Mouse (Mus musculus): ENCODE data around the gene Olfr128. TPM values are rescaled to one million over a fixed set of nuclear protein-coding genes. Genes with fewer than 3 reads are reported as not detected.
"Not testable (repeated sequence)": the region's sequence is repeated elsewhere in the genome, so short reads cannot be mapped to it uniquely, and the experiment has no call there.

The Olfr128 gene
- not detected in 2 replicates for polyA plus RNA-seq (2015; fragmentation: Nextera tagmentation; extraction: Ambion mirVana)

- H3K27me3 ChIP-seq (replicated peaks), result no peaks in the 10 kb centered on the region
- H3K4me1 ChIP-seq, result no peaks in the 10 kb centered on the region
- no peak for ATAC-seq (replicated peaks)
- H3K9me3 ChIP-seq, result no peaks in the 10 kb centered on the region
- H3K4me2 ChIP-seq, result no peak within 1 kb of the TSS
- H3K36me3 ChIP-seq (replicated peaks), result no peaks in the 10 kb centered on the region
- H3K4me3 ChIP-seq, result no peak within 1 kb of the TSS
- H3K9ac ChIP-seq, result no peak within 1 kb of the TSS
- H3K27ac ChIP-seq, result no peak within 1 kb of the TSS
Observed at GRCm38 (mm10) chr17:37920248-37920647, at the start of gene Olfr128. TSS of gene Olfr128 (plus strand) at chr17:37920548.

DNA sequence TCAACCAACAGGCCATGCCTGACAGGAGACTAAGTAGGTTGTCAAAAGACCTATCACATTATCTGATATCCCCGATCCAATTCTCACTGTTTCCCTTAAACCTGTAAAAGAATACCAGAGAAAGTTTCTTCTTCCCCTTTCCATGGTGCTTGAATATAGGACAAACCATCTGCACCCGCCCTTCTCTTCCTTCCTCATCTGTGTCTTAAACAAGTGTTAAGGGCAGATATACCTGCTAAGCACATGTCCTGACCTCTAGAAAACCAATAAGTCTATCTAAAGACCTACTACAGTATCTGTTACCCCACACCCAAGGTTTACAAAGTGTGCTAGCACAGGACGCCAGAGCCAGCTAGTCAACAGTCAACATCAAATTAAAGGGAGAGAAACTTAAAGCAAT is 46.5 kb upstream of the Olfr128 start:
- no peaks in the 10 kb centered on the region for H3K27me3 ChIP-seq (replicated peaks)
- no peak overlapping the region for H3K27ac ChIP-seq
- no peak overlapping the region for H3K4me3 ChIP-seq
- ATAC-seq (replicated peaks), result no peak
- H3K9ac ChIP-seq, result no peak overlapping the region
- no peaks in the 10 kb centered on the region for H3K9me3 ChIP-seq
- 88% methylated on average over 3 of the region's 3 CpGs for WGBS
- no peaks in the 10 kb centered on the region for H3K4me1 ChIP-seq
- H3K36me3 ChIP-seq (replicated peaks), result no peaks in the 10 kb centered on the region
- no peak overlapping the region for H3K4me2 ChIP-seq

GRCm38 (mm10) chr17:37900137-37900536 is 20.2 kb upstream of the Olfr128 start, which contains the start of gene Olfr127:
TSS of gene Olfr127 (plus strand) at chr17:37900437.
- H3K4me2 ChIP-seq, result no peak within 1 kb of the TSS

GRCm38 (mm10) chr17:37906821-37907220 is 13.5 kb upstream of the Olfr128 start:
- 76% methylated on average over 8 of the region's 8 CpGs for WGBS
- not testable (repeated sequence) for ATAC-seq (replicated peaks)

More at GRCm38 (mm10) chr17:37900137-37900536, 20.2 kb upstream of the Olfr128 start, which contains the start of gene Olfr127:
- no peak within 1 kb of the TSS for H3K4me3 ChIP-seq
- H3K9ac ChIP-seq, result no peak within 1 kb of the TSS
- no peaks in the 10 kb centered on the region for H3K27me3 ChIP-seq (replicated peaks)
- H3K9me3 ChIP-seq, result no peaks in the 10 kb centered on the region
- no peak for ATAC-seq (replicated peaks)
- WGBS, result 74% methylated on average over 1 of the region's 1 CpGs
- no peak within 1 kb of the TSS for H3K27ac ChIP-seq
- no peaks in the 10 kb centered on the region for H3K4me1 ChIP-seq
- no peaks in the 10 kb centered on the region for H3K36me3 ChIP-seq (replicated peaks)

GRCm38 (mm10) chr17:37952979-37953378 is 32.6 kb downstream of the Olfr128 start, which contains the start of gene Olfr761:
TSS of gene Olfr761 (minus strand) at chr17:37953079.
- Histone ChIP-seq H3K27me3 (replicated peaks) (no peaks in the 10 kb centered on the region), H3K9ac (no peak within 1 kb of the TSS), H3K36me3 (replicated peaks) (no peaks in the 10 kb centered on the region), H3K4me2 (no peak within 1 kb of the TSS), H3K4me3 (no peak within 1 kb of the TSS), H3K4me1 (no peaks in the 10 kb centered on the region), H3K27ac (no peak within 1 kb of the TSS), H3K9me3 (no peaks in the 10 kb centered on the region)
- no peak for ATAC-seq (replicated peaks)
- WGBS, result 75% methylated on average over 2 of the region's 2 CpGs

More at GRCm38 (mm10) chr17:37906821-37907220, 13.5 kb upstream of the Olfr128 start:
- not testable (repeated sequence) for H3K9me3 ChIP-seq; H3K27me3 ChIP-seq (replicated peaks); H3K9ac ChIP-seq; H3K4me3 ChIP-seq; H3K36me3 ChIP-seq (replicated peaks); H3K4me1 ChIP-seq; H3K4me2 ChIP-seq; H3K27ac ChIP-seq

GRCm38 (mm10) chr17:37973591-37973990 is 53.2 kb downstream of the Olfr128 start:
- 83% methylated on average over 3 of the region's 3 CpGs for WGBS

More at GRCm38 (mm10) chr17:37973591-37973990, 53.2 kb downstream of the Olfr128 start:
- no peaks in the 10 kb centered on the region for H3K36me3 ChIP-seq (replicated peaks)
- no peaks in the 10 kb centered on the region for H3K9me3 ChIP-seq
- no peaks in the 10 kb centered on the region for H3K4me1 ChIP-seq
- no peak overlapping the region for H3K4me2 ChIP-seq
- ATAC-seq (replicated peaks), result no peak
- no peak overlapping the region for H3K9ac ChIP-seq
- H3K27ac ChIP-seq, result no peak overlapping the region
- H3K27me3 ChIP-seq (replicated peaks), result no peaks in the 10 kb centered on the region
- H3K4me3 ChIP-seq, result no peak overlapping the region

Other genes with a start within 250 kb of the Olfr128 start
- not detected in 2 replicates for gene Olfr119, start 224.0 kb upstream of the Olfr128 start, polyA plus RNA-seq (2015; fragmentation: Nextera tagmentation; extraction: Ambion mirVana)
- not detected in 2 replicates for gene Olfr120, start 198.7 kb upstream of the Olfr128 start, polyA plus RNA-seq (2015; fragmentation: Nextera tagmentation; extraction: Ambion mirVana)
- not detected in 2 replicates for gene Olfr121, start 171.7 kb upstream of the Olfr128 start, polyA plus RNA-seq (2015; fragmentation: Nextera tagmentation; extraction: Ambion mirVana)
- not detected in 2 replicates for gene Olfr122, start 151.9 kb upstream of the Olfr128 start, polyA plus RNA-seq (2015; fragmentation: Nextera tagmentation; extraction: Ambion mirVana)
- gene Olfr123, start 127.0 kb upstream of the Olfr128 start, polyA plus RNA-seq (2015; fragmentation: Nextera tagmentation; extraction: Ambion mirVana), result not detected in 2 replicates
- not detected in 2 replicates for gene Olfr124, start 120.7 kb upstream of the Olfr128 start, polyA plus RNA-seq (2015; fragmentation: Nextera tagmentation; extraction: Ambion mirVana)
- gene Olfr125, start 87.6 kb upstream of the Olfr128 start, polyA plus RNA-seq (2015; fragmentation: Nextera tagmentation; extraction: Ambion mirVana), result not detected in 2 replicates
- not detected in 2 replicates for gene Olfr126, start 73.1 kb upstream of the Olfr128 start, polyA plus RNA-seq (2015; fragmentation: Nextera tagmentation; extraction: Ambion mirVana)
- not detected in 2 replicates for gene Olfr127, start 20.1 kb upstream of the Olfr128 start, polyA plus RNA-seq (2015; fragmentation: Nextera tagmentation; extraction: Ambion mirVana)
- gene Olfr761, start 32.5 kb downstream of the Olfr128 start, polyA plus RNA-seq (2015; fragmentation: Nextera tagmentation; extraction: Ambion mirVana), result not detected in 2 replicates
- gene Olfr129, start 139.5 kb downstream of the Olfr128 start, polyA plus RNA-seq (2015; fragmentation: Nextera tagmentation; extraction: Ambion mirVana), result not detected in 2 replicates
- gene Olfr130, start 143.4 kb downstream of the Olfr128 start, polyA plus RNA-seq (2015; fragmentation: Nextera tagmentation; extraction: Ambion mirVana), result not detected in 2 replicates
- gene Olfr131, start 168.1 kb downstream of the Olfr128 start, polyA plus RNA-seq (2015; fragmentation: Nextera tagmentation; extraction: Ambion mirVana), result not detected in 2 replicates
- gene Olfr132, start 214.0 kb downstream of the Olfr128 start, polyA plus RNA-seq (2015; fragmentation: Nextera tagmentation; extraction: Ambion mirVana), result not detected in 2 replicates
- not detected in 2 replicates for gene Olfr133, start 224.7 kb downstream of the Olfr128 start, polyA plus RNA-seq (2015; fragmentation: Nextera tagmentation; extraction: Ambion mirVana)

Measured in midbrain, embryonic 15.5 days (tissue).